Mouse (Mus musculus) layer of hippocampus, postnatal 14 days (tissue): ENCODE data around the gene Mindy4b-ps. TPM values are rescaled to one million over a fixed set of nuclear protein-coding genes. Genes with fewer than 3 reads are reported as not detected.
"Not testable (repeated sequence)": the region's sequence is repeated elsewhere in the genome, so short reads cannot be mapped to it uniquely, and the experiment has no call there.

Experiments used
- DNase-seq, 2 experiments: peaks; one replicate each; pipeline ENCODE4 v3.0.0; 2021 to 2022; ENCODE audit warnings: low spot score in 2 of 2, mixed read lengths in 1 of 2
- long read RNA-seq, 2 experiments: library from polyadenylated mRNA; stranded (forward); transcript quantifications; one replicate each; pipeline ENCODE4 v2.0.0; 2021
- total RNA-seq, 2 experiments: library from RNA; stranded (reverse); gene quantifications; 2 replicates each; pipeline ENCODE4 v1.2.3; 2021

Mindy4b-ps gene
- total RNA-seq: under 1 TPM; 0.81 to 0.93 TPM
- long read RNA-seq, experiment 1, partial matches to known transcripts: 0 of 2 reads
- long read RNA-seq, experiment 1, other reads (novel, unspliced or antisense): 2 of 2 reads
- long read RNA-seq, experiment 2: 0 reads

DNA sequence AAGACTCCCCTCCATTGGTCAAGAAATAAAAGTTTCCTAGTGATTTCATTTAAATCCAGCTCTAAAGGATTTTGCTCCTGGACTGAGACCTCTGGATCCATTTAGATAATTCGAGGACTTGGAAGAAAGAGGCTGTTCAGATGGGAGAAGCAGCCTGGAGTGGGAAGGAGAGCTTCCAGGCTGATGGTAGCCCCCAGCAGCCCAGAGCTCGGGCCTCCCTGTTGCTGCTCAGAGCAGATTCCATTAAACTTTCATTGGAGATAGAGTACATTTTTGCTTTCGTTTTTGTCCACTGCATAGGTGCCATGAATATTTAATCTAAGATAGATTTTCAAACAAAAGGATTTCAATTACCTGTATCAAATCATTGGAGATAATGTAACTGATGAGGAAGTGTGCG, at the start of gene Mindy4b-ps:
Gene Mindy4b-ps (minus strand): TSS at position 101 of the 400 bp plus-strand sequence.
- DNase-seq: no peak

DNA sequence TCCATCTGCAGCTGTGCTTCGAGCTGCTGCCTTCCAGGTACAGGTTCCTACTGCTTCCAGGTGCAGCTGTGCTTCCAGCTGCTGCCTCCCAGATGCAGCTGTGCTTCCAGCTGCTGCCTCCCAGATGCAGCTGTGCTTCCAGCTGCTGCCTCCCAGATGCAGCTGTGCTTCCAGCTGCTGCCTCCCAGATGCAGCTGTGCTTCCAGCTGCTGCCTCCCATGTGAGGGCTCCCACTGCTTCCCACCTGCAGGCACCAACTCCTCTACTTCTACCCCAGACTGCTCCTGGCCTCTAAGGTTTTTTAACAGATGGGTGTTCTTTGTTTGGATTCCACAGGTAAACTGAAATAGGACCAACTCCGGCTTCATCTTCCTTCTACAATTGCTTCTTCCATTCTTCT, 49.8 kb upstream of the Mindy4b-ps start:
- not testable (repeated sequence) for DNase-seq

DNA sequence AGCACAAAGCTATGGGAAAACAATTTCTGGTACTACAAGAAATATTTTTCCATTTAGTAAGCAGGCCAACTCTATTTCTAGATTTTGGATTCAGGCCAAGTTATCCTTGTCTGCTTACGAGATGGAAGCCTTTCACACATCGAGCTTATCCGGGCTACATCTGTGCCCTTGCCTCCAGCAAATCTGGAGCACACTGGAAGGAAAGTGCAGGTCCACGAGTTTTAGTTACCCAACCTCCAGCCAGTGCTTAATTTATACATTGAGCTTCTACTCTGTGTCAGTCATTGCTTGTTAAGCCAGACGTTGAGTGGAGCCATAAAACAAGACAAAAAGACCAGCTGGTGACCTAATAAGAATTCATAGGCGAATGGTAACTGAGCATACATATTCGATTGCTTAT, 43.6 kb upstream of the Mindy4b-ps start:
- peak; percentile 17 to 45 for DNase-seq

DNA sequence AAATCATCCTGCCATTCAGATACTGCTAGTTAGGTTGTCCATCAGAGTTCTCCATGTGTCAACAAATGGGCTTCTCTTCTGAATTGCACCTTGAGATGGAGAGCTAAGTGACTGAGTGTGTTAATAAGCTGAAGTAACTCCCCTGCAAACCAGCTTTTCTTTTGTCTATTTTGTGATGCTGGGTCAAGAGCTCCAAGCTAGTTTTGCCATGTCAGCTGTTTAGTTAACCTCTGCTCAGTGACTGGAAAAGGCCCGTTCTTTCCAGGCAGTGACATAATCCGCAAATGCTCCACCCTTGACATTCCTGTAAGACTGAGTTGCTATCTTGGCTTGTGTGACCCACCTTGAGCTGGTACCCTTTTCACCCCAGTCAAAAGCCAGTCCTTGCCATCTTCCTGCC, 40.9 kb upstream of the Mindy4b-ps start:
- DNase-seq: no peak

DNA sequence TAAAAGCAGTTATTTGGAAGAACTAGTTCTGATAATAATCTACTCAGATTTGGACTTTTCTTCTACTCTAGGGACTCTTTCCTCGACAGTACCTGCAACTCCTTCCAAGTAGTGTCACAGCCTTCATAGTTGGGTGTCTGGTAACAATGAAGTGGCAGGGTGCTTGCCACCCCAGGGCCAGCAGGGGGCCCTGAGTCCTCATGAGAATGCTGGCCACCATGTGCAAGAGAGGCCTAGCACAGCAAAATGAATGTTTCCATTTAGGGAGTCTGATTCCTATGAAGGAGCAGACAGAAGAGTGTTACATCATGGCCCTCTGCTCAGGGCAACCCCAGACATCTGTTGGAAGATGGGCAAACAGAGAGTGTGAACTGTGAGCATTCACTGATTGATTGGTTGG, 21.3 kb upstream of the Mindy4b-ps start:
- DNase-seq: no peak

DNA sequence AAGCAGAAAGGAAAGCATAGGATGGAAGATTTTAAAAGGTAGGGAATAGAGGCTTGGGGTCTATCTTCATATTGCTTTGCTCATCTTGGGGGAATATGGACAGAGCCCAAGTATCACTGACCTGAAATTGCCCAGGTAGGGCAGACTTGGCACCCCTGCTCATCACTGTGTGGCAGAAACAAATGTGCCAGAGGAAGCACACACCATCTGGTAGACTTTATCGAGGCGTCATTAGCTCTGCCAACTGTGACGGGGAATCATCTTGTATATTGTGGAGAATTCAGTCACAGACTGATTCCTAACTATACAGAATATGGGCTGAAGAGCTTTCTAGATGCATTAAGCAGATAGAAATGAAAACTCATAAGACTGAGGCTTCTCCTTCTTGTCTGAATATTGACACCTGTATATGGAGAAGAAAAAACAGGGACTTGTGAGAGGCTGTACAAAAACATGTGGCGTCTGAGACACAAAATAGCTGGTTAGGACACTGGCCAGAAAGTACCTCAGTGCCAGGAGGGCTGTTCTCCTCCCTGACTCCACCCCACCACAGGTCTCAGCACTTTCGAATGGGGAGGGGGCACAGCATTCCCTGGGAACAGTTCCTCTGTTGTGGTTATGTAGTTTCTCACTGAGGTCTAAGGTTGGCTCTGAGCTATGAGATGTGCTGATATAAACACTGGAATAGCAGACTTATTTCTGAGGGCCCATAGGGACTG, 11.5 kb upstream of the Mindy4b-ps start:
- DNase-seq: peak in 1 of 2 experiments; percentile 56

DNA sequence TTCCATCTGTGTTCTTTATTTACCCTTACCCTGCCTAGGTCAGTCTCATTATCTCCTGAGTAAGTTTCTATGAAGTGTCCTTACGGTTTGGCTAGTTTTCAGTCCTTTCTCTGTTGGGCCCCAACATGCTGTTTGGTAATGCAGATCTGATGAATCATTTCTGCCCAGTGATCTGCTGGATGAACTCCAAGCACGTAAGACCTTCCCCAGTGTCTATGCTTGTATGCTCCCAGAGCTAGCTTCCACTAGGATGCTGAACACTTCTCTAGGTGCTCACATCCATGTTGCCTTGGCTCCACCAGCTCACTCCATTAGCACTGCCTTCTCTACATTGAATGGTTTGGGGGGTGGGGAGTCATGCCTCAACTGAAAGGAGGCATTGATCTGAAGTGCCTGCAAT, 10.8 kb upstream of the Mindy4b-ps start:
- DNase-seq: no peak

DNA sequence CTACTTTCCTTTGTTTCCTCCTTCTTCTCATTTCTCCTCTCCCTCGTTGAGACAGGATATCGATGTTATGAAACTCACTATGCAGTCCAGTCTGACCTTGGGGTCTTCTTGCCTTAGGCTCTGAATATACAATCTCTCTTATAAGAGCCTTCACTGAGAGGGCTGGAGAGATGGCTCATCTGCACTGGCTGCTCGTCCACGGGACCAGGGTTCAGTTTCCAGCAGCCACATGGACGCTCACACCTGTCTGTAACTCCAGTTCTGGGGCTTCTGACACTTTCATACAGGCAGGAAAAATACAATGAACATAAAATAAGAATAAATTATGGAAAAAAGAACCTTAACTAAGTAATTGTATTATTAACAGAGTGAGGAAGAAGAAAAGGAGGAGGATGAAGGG, 9.5 kb upstream of the Mindy4b-ps start:
- no peak for DNase-seq

DNA sequence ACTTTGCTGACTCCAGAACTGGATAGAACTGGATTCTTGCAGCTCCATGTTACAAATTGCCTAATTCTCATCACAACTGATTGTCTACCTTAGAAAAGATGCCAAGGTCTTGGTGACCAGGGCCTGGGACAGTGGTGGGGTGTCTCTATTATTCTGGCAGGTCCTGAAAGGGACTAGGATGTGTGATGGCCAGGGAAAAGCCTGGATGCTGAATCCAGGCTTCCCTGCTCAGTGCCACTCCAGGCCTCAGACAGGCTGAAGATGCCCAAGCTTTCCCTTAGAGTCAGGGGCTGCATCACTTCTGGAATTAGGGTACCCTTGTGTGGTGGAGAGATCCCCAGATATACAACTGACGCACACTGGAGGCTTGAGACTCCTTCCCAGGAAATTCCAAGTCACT, 7.8 kb upstream of the Mindy4b-ps start:
- DNase-seq: no peak

DNA sequence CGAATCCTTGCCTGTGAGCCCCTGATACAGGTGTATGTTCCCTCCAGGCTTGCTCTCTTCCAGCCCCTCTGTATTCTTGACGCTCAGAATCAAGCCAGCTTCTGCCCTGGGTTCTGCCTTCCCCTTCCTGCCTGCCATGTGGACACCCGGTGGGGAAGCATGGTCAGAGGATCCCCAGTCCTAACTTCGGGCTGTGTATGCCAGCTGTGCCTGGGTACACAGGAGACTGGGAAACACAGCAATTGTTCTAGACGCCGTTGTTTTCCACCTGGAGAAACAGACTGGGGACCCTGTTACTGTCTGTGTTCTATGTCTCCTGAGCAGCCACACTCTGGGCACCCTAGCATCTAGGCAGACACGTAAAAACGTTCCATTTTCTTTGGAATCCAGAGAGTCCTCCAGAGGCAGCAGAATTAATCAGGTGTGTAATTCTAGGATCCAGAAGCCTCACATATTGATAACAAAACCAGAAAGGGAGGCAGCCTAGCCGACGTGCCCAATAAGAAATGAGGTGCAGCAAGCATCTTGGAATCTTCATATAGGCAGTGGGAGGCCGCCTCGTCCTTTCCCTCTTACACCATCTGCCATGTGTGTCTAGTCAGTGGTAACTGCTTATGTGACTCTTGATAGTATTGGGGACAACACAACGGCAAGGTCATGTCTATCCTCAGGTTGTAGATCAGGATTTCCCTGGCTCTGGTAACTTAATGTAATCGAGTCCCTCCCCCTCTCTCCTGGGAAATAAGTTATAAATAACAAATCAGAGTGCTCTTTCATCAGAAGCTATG, 6.4 kb upstream of the Mindy4b-ps start:
- DNase-seq: no peak

DNA sequence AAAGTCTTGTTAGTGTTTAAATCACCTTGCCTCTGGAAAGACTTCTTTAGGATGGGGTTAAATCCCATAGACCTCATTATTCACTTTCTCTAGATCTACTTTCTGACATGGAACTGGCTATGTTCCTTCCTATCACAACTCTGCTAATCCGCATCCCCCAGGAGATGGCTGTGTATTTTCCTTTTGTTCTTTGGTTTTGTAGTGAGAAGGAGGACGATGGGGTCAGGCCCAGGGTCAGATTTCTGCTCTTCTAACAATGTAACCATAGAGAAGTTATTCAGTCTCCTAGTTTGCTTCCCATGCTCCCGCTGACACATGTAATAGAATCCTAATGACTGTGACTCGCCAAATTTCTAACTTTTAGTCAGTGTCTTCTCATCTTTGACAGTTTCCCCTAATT, 4.2 kb upstream of the Mindy4b-ps start:
- DNase-seq: no peak

DNA sequence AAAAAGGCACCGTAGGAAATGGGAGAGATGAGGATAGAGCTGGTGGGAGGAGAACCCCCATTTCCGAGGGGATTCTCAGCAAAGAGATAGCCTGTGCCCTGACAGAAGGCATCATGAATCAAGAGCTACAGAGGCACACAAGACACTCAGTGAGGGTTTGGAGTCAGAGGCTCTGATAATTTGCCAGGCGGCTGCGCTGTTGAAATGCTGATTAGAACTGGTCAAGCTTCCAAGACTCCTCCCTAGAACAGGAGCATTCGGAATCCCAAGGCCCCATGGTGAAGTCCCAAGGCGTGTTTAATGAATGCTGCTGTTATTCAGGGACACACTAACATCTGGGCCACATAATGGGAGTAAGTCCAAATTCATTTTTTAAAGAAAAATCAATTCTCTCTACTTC, 4.8 kb downstream of the Mindy4b-ps start:
- peak in 1 of 2 experiments; percentile 13 for DNase-seq

DNA sequence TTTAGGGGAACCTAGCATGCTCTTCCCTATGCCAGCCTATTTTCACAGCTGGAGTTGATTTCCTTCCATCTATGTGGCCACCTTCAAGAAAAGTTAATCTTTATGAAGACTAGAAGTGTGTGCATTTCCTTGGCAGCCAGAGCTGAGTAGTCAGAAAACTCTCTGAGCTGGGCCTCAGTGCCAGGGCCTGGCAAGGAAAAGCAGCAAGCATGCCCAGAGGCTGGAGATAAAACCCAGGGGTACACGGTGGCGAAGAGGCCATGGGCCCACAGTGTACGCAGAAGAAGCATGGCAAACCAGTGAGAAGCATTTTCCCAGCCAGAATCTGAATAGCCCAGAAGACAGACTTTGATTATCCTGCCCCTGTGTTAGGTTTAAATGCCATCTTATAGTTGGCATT, 7.9 kb downstream of the Mindy4b-ps start:
- DNase-seq: no peak

DNA sequence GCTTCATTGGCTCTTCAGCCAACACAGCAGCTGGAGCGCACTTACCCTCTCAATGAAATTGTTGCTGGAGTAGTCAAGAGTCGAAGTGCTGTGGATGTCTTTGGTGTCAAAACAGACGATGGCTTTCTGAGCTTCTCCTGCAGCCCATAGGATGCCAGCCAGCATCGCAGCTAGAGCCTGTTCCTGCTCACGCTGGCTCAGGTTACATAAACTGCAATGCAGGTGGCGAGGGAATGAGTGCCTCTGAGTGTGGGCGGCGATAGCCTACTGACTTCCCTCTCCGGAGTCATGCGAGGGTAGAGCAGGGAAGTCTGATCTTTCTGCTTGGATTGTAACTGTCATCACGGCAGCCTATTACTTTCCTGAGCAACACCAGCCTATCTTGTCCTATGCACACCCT, 11.8 kb downstream of the Mindy4b-ps start:
- no peak for DNase-seq

DNA sequence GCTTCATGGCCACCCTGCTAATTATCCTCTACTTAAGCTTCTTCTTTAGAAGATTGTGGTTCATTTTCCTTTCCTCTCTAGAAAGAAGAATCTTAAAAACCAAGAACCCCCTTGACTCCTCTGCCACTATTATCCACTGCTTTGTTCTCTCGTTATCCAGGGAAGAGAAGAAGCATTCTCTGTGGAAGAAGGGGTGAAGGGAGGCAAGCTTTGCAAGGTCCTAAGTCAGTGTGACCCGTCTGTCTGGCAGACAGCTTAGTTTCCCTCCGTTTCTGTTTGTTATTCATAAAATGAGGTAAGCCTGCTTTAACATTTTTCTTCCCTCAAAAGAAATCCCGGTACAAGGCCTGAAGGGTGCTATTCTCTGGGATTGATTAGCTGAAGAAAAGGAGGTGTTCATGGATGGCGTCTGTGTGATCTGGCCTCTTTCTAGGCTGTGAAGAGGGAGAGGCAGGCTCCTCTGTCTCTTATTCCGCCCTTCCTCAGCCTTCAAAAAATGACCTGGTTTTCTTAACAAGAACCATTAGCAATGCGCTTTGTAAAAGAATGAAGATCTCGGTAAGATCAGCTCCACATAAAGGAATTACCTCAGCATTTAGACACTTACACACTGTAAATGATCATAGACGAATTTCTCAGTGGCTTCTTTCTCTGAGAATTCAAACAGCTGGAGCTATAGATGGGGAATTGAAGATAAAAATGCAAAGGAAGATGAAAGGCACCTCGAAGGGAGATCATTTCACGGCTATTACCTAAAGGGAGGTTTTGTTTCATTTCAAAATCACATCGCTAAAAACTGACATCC, 12.8 kb downstream of the Mindy4b-ps start:
- DNase-seq: no peak

DNA sequence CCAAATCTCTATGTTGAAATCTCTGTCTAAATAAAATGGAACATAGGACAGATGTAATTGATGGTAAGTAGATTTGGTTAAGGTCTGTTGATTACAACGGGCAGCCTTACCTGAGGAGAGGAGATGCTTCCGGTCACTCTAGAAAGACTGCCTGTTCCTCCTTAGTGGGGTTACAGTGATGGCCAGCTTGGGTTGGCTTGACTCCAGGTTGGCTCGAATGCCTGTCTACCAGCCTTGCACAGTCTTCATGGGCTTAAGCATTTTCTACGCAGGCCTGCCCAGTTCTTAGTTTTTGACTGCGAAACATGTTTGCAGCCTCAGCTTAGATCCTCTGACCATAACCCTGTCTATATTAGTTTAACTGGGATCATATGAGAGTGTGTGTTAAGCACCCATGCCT, 13.5 kb downstream of the Mindy4b-ps start:
- no peak for DNase-seq

DNA sequence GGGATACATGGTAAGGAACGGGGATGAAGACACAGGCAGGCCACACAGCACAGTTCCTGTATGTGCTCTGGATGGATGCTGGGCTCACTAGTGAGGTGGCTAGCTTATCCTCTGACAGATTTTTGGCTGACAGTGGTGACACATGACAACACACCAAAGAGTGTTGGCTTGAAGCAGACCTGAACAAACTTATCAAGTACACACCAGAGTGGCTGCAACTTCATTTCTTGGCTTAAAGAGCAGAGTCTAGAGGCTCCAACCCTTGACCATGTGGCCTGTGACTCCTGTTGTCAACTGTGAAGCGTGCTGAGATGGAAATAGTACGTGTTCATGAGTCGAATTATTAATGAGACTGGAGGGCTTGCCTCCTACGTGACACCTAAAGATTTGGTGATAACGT, 17.4 kb downstream of the Mindy4b-ps start:
- no peak for DNase-seq

DNA sequence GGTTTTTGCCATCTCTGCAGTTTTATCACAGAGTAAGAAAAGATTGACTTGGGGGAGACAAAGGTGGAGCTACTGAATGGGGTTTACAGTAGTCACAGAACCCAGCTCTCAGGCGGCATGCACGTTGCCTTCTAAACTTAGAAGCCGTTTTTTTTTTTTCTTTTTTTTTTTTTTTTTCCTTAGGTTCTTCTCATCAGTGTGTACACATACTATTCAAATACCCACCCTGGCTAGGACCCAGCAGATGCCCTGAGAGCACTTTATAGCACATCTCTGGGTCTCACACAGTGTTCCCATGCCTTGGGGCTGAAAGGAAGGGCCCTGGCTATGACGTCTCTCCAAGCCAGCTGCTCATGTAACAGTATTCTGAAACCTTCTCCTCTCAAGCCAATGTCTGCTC, 23.4 kb downstream of the Mindy4b-ps start:
- no peak for DNase-seq

DNA sequence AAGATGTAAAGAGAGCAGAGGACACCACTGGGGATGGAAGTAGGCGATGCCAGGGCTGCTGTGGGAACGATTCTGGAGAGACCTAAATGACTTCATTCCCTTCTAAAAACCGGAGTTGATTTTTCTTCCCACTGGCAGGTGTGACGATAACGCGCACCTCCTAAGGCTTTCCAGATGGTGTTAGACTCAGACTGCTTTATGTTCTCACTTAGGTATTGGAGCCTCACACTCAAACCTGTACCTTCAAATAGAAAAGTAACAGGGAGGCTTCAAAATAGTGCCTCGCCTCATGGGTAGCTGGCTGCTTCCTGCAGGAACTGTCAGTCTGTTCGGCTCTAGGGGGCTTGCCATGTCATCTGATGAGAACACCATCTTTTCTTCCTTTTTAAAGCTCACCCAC, 23.9 kb downstream of the Mindy4b-ps start:
- DNase-seq: no peak

DNA sequence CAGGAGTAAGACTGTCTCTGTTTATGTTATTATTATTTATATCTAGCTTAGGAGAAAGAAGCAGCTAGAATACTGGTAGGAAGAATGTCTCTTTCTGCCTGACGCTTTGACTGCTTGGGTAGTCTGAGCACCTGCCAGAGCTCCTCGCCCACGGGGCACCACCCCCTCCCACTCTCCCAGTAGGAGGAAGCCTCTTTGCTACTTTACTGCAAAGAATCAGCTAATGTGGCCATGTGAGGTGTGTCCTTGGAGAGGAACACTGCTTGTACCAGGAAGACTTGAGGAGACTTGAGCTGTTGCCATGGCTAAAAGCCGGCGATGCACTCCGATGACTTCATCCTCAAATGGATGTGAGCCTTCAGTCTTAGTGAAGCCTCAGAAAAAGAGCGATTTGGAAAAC, 32.6 kb downstream of the Mindy4b-ps start:
- no peak for DNase-seq

DNA sequence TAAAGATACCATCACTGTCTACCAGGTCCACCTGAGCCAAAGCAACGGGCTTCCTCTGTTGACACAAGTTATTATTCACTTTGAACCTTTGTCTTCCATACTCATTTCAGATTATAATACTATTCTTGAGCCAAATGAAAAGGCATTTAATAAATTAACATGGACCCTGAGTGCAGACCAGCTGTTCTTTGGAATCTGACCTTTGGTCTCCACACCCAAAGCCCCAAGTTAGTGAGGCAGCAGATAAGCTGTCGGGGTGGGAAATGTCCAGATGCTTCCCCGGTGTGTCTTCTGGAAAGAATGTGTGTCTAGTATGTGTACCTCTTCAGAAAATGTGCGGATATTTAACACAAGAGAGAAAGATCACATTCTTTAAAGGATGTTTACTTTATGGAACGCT, 33.1 kb downstream of the Mindy4b-ps start:
- no peak for DNase-seq

DNA sequence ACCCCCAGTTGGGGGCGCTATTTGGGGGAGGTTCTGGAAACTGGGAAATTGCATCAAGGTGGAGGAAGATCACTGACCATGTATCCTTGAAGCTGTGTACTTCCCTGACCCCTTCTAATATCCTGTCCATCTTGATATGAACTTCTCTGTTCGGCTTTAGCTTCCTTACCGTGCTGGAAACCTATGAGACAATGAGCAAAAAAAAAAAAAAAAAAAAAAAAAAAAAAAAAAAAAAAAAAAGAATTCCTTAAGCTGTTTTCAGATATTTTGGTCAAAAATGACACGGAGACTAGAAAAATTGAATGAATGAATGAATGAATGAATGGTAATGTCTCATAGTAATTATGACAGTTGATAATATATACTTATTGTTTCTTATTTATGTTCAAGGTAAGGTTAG, 35.6 kb downstream of the Mindy4b-ps start:
- DNase-seq: no peak
